Mouse (Mus musculus) liver (tissue): ENCODE measurements at regions not wholly inside any gene's neighbourhood (a gene's known extent, or its start where the extent isn't known, plus 50 kb on each side); places are given as distances from the start of the nearest gene placed in this dataset.

Experiments used
- DNase-seq: peaks from one replicate; pipeline ENCODE4 v3.0.0-alpha.2; 2020; ENCODE audit warnings: mixed read lengths

DNA sequence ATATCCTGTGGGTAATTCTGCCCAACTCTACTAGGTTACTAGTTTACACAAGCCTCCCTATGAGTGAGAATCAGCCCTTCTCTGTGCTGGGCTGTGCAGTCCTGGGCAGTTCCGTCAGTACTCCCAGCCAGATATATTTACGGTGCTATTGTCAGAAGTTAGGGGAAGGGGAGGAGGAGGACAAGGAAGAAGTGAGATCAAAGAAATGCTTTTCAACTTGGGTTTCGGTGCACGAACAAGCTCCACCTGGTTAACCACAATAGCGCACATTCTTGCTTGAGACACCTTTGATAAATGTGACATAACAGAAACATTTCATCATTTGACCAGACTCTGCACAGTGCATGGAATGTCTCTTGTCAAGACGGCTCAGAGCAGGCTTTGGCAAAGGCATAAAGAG lies 68.3 kb upstream of the Tenm4 start:
- DNase-seq: no peak

DNA sequence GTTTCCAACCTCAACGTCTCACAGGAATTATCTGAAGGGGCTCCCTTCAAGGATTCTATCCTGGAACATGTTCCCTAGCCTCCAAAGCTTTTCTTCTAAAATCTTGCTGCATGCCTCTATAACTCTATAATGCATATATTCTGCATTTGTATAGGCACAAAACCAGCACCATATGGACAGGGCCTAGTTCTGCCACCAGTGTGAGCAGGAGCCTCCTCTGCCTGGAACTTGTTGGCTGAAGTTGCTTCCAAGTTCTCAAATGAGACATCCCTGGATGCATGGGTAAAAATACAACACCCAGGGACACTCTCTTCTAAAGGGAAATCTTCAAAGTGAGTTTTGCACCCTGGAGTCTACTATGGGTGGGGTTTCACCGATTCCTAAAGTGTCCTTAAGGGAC lies 62.3 kb upstream of the Tenm4 start:
- DNase-seq: no peak

DNA sequence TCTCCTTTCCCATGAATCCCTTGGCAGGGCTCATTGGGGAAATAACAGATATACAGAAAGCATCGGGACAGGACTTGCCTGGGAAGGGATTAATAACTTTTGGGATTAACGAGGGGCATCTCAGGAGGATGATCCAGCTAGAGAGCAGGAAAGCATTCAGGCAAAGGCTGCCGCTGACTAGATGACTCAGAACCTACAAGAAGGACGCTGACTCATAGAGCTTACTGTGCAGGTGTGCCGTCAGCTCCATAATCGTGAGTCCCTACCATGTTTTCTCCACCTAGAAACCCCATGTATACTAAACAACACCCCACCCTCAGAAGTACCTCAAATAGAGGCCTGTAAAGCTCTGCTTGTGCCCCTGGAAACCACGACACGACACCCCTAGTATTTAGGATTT lies 50.9 kb upstream of the Tenm4 start:
- no peak for DNase-seq
